Mouse (Mus musculus): ENCODE measurements around the gene Zfp507. TPM values are rescaled to one million over a fixed set of nuclear protein-coding genes. Genes with fewer than 3 reads are reported as not detected.

The Zfp507 gene
- 10 to 100 TPM; 72.7 to 72.8 TPM for total RNA-seq (2023)

DNA sequence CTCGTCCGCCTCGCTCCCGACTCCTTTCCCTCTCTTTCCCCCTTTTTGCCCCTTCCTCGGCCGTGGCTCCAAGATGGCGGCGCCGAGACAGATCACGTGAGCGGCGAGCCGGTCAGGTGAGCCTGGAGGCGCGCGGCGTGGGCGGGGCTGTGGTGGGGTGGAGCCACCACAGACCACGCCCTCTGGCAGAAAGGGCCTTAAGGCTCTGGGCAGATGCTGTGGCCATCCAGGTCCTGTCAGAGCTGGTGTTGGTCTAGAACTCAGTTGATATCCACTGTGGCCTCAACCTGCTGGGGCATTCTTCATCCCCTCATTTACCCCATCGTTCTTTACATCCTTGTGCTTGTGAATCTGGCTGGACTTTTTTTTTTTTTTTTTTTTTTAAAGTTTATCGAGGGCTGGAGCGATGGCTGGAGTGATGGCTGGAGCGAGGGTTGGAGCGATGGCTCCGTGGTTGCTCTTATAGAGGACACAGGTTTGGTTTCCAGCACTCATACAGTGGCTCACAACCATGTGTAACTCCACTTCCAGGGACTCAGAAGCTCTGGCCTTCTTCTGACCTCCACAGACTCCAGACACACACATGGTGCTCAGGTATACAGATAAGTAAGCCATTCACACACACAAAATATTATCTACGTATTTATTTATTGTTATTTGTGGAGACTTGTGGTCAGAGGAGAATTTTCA, at the start of gene Zfp507:
Zfp507 (minus strand) TSS at position 98 of the 690 bp plus-strand sequence.

GRCm38 (mm10) chr7:35754033-35754885, 48.5 kb downstream of the Zfp507 start, which contains the start of gene Dpy19l3:
Dpy19l3 (minus strand) TSS chr7:35754454.

Other genes starting within 250 kb of the Zfp507 start
- gene Nudt19, start 246.7 kb downstream of the Zfp507 start, total RNA-seq (2023) = 10 to 100 TPM; 26.4 to 32.5 TPM
- under 1 TPM in 1 of 2 experiments, not detected in 1; 0.09 TPM for gene Rgs9bp, start 217.4 kb downstream of the Zfp507 start, total RNA-seq (2023)
- gene Ankrd27, start 216.8 kb downstream of the Zfp507 start, total RNA-seq (2023) = 10 to 100 TPM; 43.7 to 51.3 TPM
- 10 to 100 TPM; 49.4 to 53.5 TPM for gene Pdcd5, start 155.5 kb downstream of the Zfp507 start, total RNA-seq (2023)
- 10 to 100 TPM; 50.6 to 56.5 TPM for gene Dpy19l3, start 48.5 kb downstream of the Zfp507 start, total RNA-seq (2023)

Measured in B cell, adult 67 days (primary cell).